Mouse (Mus musculus): ENCODE data around the gene Gale. TPM values are rescaled to one million over a fixed set of nuclear protein-coding genes. Genes with fewer than 3 reads are reported as not detected.

Gale gene
- polyA plus RNA-seq, 1 experiment from 2014 or later: 50.1 TPM

- H3K27ac ChIP-seq (ENCODE audit: low read depth, low read length): peak overlapping the region; percentile 7; the same call in 1 of the 2 replicates
- no peak for ATAC-seq
- H3K4me3 ChIP-seq (ENCODE audit: low read length): no peak overlapping the region
- H3K4me2 ChIP-seq (ENCODE audit: low read length): no peak overlapping the region
- WGBS: 54% methylated on average over 6 of the region's 6 CpGs
- H3K36me3 ChIP-seq (ENCODE audit: control insufficient read depth, insufficient read depth, low read length): peaks cover 17% of the 10 kb centered on the region
- H3K9ac ChIP-seq (ENCODE audit: low read depth, low read length): no peak overlapping the region
- peaks cover 22% of the 10 kb centered on the region for H3K4me1 ChIP-seq (ENCODE audit: control insufficient read depth, insufficient read depth, low read depth, low read length)
- no peaks in the 10 kb centered on the region for H3K27me3 ChIP-seq (replicated peaks; ENCODE audit: control insufficient read depth, insufficient read depth, low read length)
- no peaks in the 10 kb centered on the region for H3K9me3 ChIP-seq (ENCODE audit: control insufficient read depth, low read length)
Observed at GRCm38 (mm10) chr4:135949911-135950310, 13.6 kb upstream of the Gale start.

- no peak overlapping the region for H3K9ac ChIP-seq (ENCODE audit: low read depth, low read length)
- H3K27ac ChIP-seq (ENCODE audit: low read depth, low read length): no peak overlapping the region
- H3K4me1 ChIP-seq (ENCODE audit: control insufficient read depth, insufficient read depth, low read depth, low read length): peaks cover 22% of the 10 kb centered on the region
- no peaks in the 10 kb centered on the region for H3K9me3 ChIP-seq (ENCODE audit: control insufficient read depth, low read length)
- no peaks in the 10 kb centered on the region for H3K27me3 ChIP-seq (replicated peaks; ENCODE audit: control insufficient read depth, insufficient read depth, low read length)
- ATAC-seq: no peak
- WGBS: 89% methylated on average over 6 of the region's 6 CpGs
- H3K36me3 ChIP-seq (ENCODE audit: control insufficient read depth, insufficient read depth, low read length): peaks cover 19% of the 10 kb centered on the region
- no peak overlapping the region for H3K4me3 ChIP-seq (ENCODE audit: low read length)
- H3K4me2 ChIP-seq (ENCODE audit: low read length): no peak overlapping the region
Observed at GRCm38 (mm10) chr4:135950365-135950764, 13.2 kb upstream of the Gale start.

GRCm38 (mm10) chr4:135951505-135951904, 12.0 kb upstream of the Gale start:
- ATAC-seq: no peak
- Histone ChIP-seq H3K27ac (ENCODE audit: low read depth, low read length) (no peak overlapping the region), H3K4me2 (ENCODE audit: low read length) (no peak overlapping the region), H3K27me3 (replicated peaks; ENCODE audit: control insufficient read depth, insufficient read depth, low read length) (no peaks in the 10 kb centered on the region), H3K9me3 (ENCODE audit: control insufficient read depth, low read length) (no peaks in the 10 kb centered on the region), H3K4me1 (ENCODE audit: control insufficient read depth, insufficient read depth, low read depth, low read length) (peaks cover 16% of the 10 kb centered on the region), H3K4me3 (ENCODE audit: low read length) (no peak overlapping the region), H3K9ac (ENCODE audit: low read depth, low read length) (no peak overlapping the region), H3K36me3 (ENCODE audit: control insufficient read depth, insufficient read depth, low read length) (peaks cover 22% of the 10 kb centered on the region)
- 93% methylated on average over 3 of the region's 3 CpGs for WGBS

- H3K27ac ChIP-seq (ENCODE audit: low read depth, low read length): no peak overlapping the region
- ATAC-seq: no peak
- no peak overlapping the region for H3K9ac ChIP-seq (ENCODE audit: low read depth, low read length)
- no peaks in the 10 kb centered on the region for H3K27me3 ChIP-seq (replicated peaks; ENCODE audit: control insufficient read depth, insufficient read depth, low read length)
- peaks cover 29% of the 10 kb centered on the region for H3K36me3 ChIP-seq (ENCODE audit: control insufficient read depth, insufficient read depth, low read length)
- no peaks in the 10 kb centered on the region for H3K9me3 ChIP-seq (ENCODE audit: control insufficient read depth, low read length)
- peaks cover 7% of the 10 kb centered on the region for H3K4me1 ChIP-seq (ENCODE audit: control insufficient read depth, insufficient read depth, low read depth, low read length)
- no peak overlapping the region for H3K4me2 ChIP-seq (ENCODE audit: low read length)
- H3K4me3 ChIP-seq (ENCODE audit: low read length): no peak overlapping the region
- WGBS: 96% methylated on average over 3 of the region's 3 CpGs
Observed at GRCm38 (mm10) chr4:135953179-135953578, 10.3 kb upstream of the Gale start.

- WGBS: 10% methylated on average over 2 of the region's 2 CpGs
Observed at GRCm38 (mm10) chr4:135954241-135954640, 9.3 kb upstream of the Gale start.

GRCm38 (mm10) chr4:135955886-135956285, 7.6 kb upstream of the Gale start:
- ATAC-seq: no peak
- Histone ChIP-seq H3K36me3 (ENCODE audit: control insufficient read depth, insufficient read depth, low read length) (peaks cover 44% of the 10 kb centered on the region), H3K9ac (ENCODE audit: low read depth, low read length) (no peak overlapping the region), H3K4me2 (ENCODE audit: low read length) (no peak overlapping the region), H3K27me3 (replicated peaks; ENCODE audit: control insufficient read depth, insufficient read depth, low read length) (no peaks in the 10 kb centered on the region), H3K4me1 (ENCODE audit: control insufficient read depth, insufficient read depth, low read depth, low read length) (no peaks in the 10 kb centered on the region), H3K27ac (ENCODE audit: low read depth, low read length) (no peak overlapping the region), H3K4me3 (ENCODE audit: low read length) (no peak overlapping the region), H3K9me3 (ENCODE audit: control insufficient read depth, low read length) (no peaks in the 10 kb centered on the region)
- WGBS: 74% methylated on average over 7 of the region's 9 CpGs

More at GRCm38 (mm10) chr4:135954241-135954640, 9.3 kb upstream of the Gale start:
- no peak for ATAC-seq
- no peak overlapping the region for H3K27ac ChIP-seq (ENCODE audit: low read depth, low read length)
- no peak overlapping the region for H3K9ac ChIP-seq (ENCODE audit: low read depth, low read length)
- no peak overlapping the region for H3K4me3 ChIP-seq (ENCODE audit: low read length)
- no peaks in the 10 kb centered on the region for H3K9me3 ChIP-seq (ENCODE audit: control insufficient read depth, low read length)
- peaks cover 35% of the 10 kb centered on the region for H3K36me3 ChIP-seq (ENCODE audit: control insufficient read depth, insufficient read depth, low read length)
- H3K4me1 ChIP-seq (ENCODE audit: control insufficient read depth, insufficient read depth, low read depth, low read length): 0 out of 2 replicates have a peak, but pooled peaks cover 3% of the 10 kb centered on the region
- no peak overlapping the region for H3K4me2 ChIP-seq (ENCODE audit: low read length)
- H3K27me3 ChIP-seq (replicated peaks; ENCODE audit: control insufficient read depth, insufficient read depth, low read length): no peaks in the 10 kb centered on the region

GRCm38 (mm10) chr4:135958354-135958753, 5.2 kb upstream of the Gale start:
- no peak overlapping the region for H3K27ac ChIP-seq (ENCODE audit: low read depth, low read length)
- ATAC-seq: no peak
- H3K4me3 ChIP-seq (ENCODE audit: low read length): no peak overlapping the region
- WGBS: 63% methylated on average over 8 of the region's 8 CpGs
- peaks cover 6% of the 10 kb centered on the region for H3K4me1 ChIP-seq (ENCODE audit: control insufficient read depth, insufficient read depth, low read depth, low read length)
- no peaks in the 10 kb centered on the region for H3K9me3 ChIP-seq (ENCODE audit: control insufficient read depth, low read length)
- H3K4me2 ChIP-seq (ENCODE audit: low read length): no peak overlapping the region
- no peak overlapping the region for H3K9ac ChIP-seq (ENCODE audit: low read depth, low read length)
- H3K36me3 ChIP-seq (ENCODE audit: control insufficient read depth, insufficient read depth, low read length): peaks cover 33% of the 10 kb centered on the region
- no peaks in the 10 kb centered on the region for H3K27me3 ChIP-seq (replicated peaks; ENCODE audit: control insufficient read depth, insufficient read depth, low read length)

GRCm38 (mm10) chr4:135960717-135961116, 2.8 kb upstream of the Gale start:
- no peaks in the 10 kb centered on the region for H3K9me3 ChIP-seq (ENCODE audit: control insufficient read depth, low read length)
- no peak overlapping the region for H3K4me3 ChIP-seq (ENCODE audit: low read length)
- no peak overlapping the region for H3K9ac ChIP-seq (ENCODE audit: low read depth, low read length)
- H3K4me1 ChIP-seq (ENCODE audit: control insufficient read depth, insufficient read depth, low read depth, low read length): peaks cover 17% of the 10 kb centered on the region
- ATAC-seq: no peak
- H3K36me3 ChIP-seq (ENCODE audit: control insufficient read depth, insufficient read depth, low read length): peaks cover 26% of the 10 kb centered on the region
- WGBS: 16% methylated on average over 5 of the region's 5 CpGs
- H3K4me2 ChIP-seq (ENCODE audit: low read length): no peak overlapping the region
- no peaks in the 10 kb centered on the region for H3K27me3 ChIP-seq (replicated peaks; ENCODE audit: control insufficient read depth, insufficient read depth, low read length)
- no peak overlapping the region for H3K27ac ChIP-seq (ENCODE audit: low read depth, low read length)

- Histone ChIP-seq H3K4me3 (ENCODE audit: low read length) (no peak overlapping the region), H3K9ac (ENCODE audit: low read depth, low read length) (no peak overlapping the region), H3K9me3 (ENCODE audit: control insufficient read depth, low read length) (no peaks in the 10 kb centered on the region), H3K27me3 (replicated peaks; ENCODE audit: control insufficient read depth, insufficient read depth, low read length) (no peaks in the 10 kb centered on the region), H3K27ac (ENCODE audit: low read depth, low read length) (no peak overlapping the region), H3K4me2 (ENCODE audit: low read length) (no peak overlapping the region), H3K36me3 (ENCODE audit: control insufficient read depth, insufficient read depth, low read length) (peaks cover 28% of the 10 kb centered on the region), H3K4me1 (ENCODE audit: control insufficient read depth, insufficient read depth, low read depth, low read length) (peaks cover 17% of the 10 kb centered on the region)
- WGBS: 91% methylated on average over 5 of the region's 5 CpGs
- ATAC-seq: no peak
Observed at GRCm38 (mm10) chr4:135961709-135962108, 1.8 kb upstream of the Gale start.

GRCm38 (mm10) chr4:135962198-135962597, 1.3 kb upstream of the Gale start:
- no peaks in the 10 kb centered on the region for H3K9me3 ChIP-seq (ENCODE audit: control insufficient read depth, low read length)
- peaks cover 32% of the 10 kb centered on the region for H3K36me3 ChIP-seq (ENCODE audit: control insufficient read depth, insufficient read depth, low read length)
- 91% methylated on average over 7 of the region's 7 CpGs for WGBS
- H3K4me2 ChIP-seq (ENCODE audit: low read length): no peak overlapping the region
- no peak overlapping the region for H3K27ac ChIP-seq (ENCODE audit: low read depth, low read length)
- H3K9ac ChIP-seq (ENCODE audit: low read depth, low read length): no peak overlapping the region
- no peak for ATAC-seq
- no peaks in the 10 kb centered on the region for H3K27me3 ChIP-seq (replicated peaks; ENCODE audit: control insufficient read depth, insufficient read depth, low read length)
- H3K4me1 ChIP-seq (ENCODE audit: control insufficient read depth, insufficient read depth, low read depth, low read length): peaks cover 17% of the 10 kb centered on the region
- H3K4me3 ChIP-seq (ENCODE audit: low read length): no peak overlapping the region

Measured in hindbrain, embryonic 16.5 days (tissue).